ENCODE assay signal across 8 mouse cellular contexts in the genomic region with DNA sequence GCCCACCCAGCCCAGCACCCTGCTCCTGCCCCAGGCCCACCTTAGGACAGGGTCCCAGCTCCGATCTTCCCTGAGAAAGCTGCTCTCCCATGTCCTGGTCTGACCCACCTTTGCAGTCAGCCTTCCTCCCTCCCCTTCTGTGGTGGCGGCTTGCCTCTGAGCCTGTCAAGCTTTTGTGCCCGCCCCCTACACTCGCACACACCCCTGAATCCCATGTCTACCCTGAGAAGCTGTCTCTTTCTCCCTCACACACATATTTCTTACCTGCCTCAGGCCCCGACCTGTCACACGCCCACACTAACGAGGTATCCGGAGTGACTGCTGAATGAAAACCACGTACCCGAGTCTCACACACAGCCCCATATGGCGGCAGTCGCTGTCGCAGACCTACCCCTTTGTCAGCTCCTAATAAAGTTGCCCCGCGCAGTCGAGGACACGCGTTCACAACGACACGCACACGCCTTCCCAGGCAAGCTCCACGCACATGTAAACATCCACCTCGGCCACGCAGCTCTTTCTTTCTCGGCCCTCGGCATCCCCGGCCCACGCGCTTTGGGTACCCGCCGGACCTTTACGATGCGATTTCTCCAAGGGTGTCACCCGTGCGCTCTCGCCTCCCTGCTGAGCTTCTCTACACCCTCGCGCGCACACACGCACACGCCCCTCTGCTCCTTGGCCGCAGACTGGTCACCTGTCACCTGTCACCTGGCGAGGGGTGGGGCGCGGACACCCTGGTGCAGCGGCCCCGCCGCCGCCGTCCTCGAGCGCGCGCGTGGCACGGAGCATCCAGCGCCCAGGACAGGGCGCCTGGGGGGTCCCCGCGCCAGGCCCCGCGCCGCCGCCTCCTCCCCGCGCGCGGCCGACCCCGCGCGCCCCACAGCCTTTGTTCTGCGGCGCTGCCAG. TPM values are rescaled to one million over a fixed set of nuclear protein-coding genes. Genes with fewer than 3 reads are reported as not detected.
DNase-seq lines count a peak whose midpoint lies in the region; ATAC-seq and TF ChIP-seq lines count a peak whose summit lies in the region.

No protein-coding gene starts in this region.

- H3K27me3 ChIP-seq in heart, postnatal 0 days (ENCODE audit: control insufficient read depth, insufficient read depth, low read length) = peaks cover 20% of the 10 kb centered on the region
- H3K27me3 ChIP-seq in limb, embryonic 15.5 days = peaks cover 15% of the 10 kb centered on the region; the same call in 1 of the 2 replicates

- peak overlapping the region; percentile 98 for H3K4me2 ChIP-seq in heart, postnatal 0 days (ENCODE audit: low read depth, low read length)
- peak overlapping the region; percentile 98 for H3K4me2 ChIP-seq in limb, embryonic 15.5 days

- H3K4me1 ChIP-seq in heart, postnatal 0 days (ENCODE audit: control insufficient read depth, insufficient read depth) = peaks cover 5% of the 10 kb centered on the region
- peaks cover 27% of the 10 kb centered on the region for H3K4me1 ChIP-seq in limb, embryonic 15.5 days
- H3K4me1 ChIP-seq in olfactory bulb, adult 2 months (ENCODE audit: control insufficient read depth, insufficient read depth, low read length) = peaks cover 24% of the 10 kb centered on the region

- peak; percentile 26; the same call in 1 of the 2 replicates for ATAC-seq in cerebellum, adult (ENCODE audit: insufficient number of reproducible peaks, low FRiP score, low TSS enrichment)
- ATAC-seq in heart, postnatal 0 days (ENCODE audit: insufficient read depth, low read depth) = peak; percentile 48
- ATAC-seq in limb, embryonic 15.5 days (ENCODE audit: insufficient number of reproducible peaks, low FRiP score, low TSS enrichment, low read depth) = peak; percentile 62

- no peaks in the 10 kb centered on the region for H3K9me3 ChIP-seq in heart, postnatal 0 days (replicated peaks; ENCODE audit: control insufficient read depth, low read length)
- H3K9me3 ChIP-seq in limb, embryonic 15.5 days = no peaks in the 10 kb centered on the region

- H3K4me3 ChIP-seq in heart, postnatal 0 days (ENCODE audit: low read depth, low read length) = peak overlapping the region; percentile 73
- H3K4me3 ChIP-seq in limb, embryonic 15.5 days = peak overlapping the region; percentile 81
- peak overlapping the region; percentile 87 for H3K4me3 ChIP-seq in olfactory bulb, adult 2 months (ENCODE audit: insufficient read depth, low read depth, low read length)

- 4% methylated on average over 71 of the region's 74 CpGs for WGBS in heart, postnatal 0 days
- WGBS in limb, embryonic 15.5 days = 1% methylated on average over 49 of the region's 74 CpGs
- 5% methylated on average over 57 of the region's 74 CpGs for WGBS in olfactory bulb, adult 2 months

- 0 out of 2 replicates have a peak, but pooled peaks have one; percentile 5 for TF ChIP-seq POLR2A in olfactory bulb, adult 2 months (IDR thresholded peaks at IDR 0.05; ENCODE audit: insufficient read depth, low read depth, low read length)

- no peak for TF ChIP-seq CTCF in heart, postnatal 0 days (IDR thresholded peaks at IDR 0.05; ENCODE audit: low read depth)
- TF ChIP-seq CTCF in olfactory bulb, adult 2 months (IDR thresholded peaks at IDR 0.05; ENCODE audit: insufficient read depth, low read depth, low read length) = no peak

- TF ChIP-seq EP300 in heart, postnatal 0 days (IDR thresholded peaks at IDR 0.05; ENCODE audit: low read depth) = no peak

- H3K36me3 ChIP-seq in heart, postnatal 0 days (replicated peaks; ENCODE audit: control insufficient read depth, insufficient read depth, low read length) = no peaks in the 10 kb centered on the region
- no peaks in the 10 kb centered on the region for H3K36me3 ChIP-seq in limb, embryonic 15.5 days

- H3K27ac ChIP-seq in heart, postnatal 0 days (ENCODE audit: low read depth) = 0 out of 2 replicates have a peak overlapping the region, but pooled peaks have one; percentile 38
- no peak overlapping the region; the same call in 1 of the 2 replicates for H3K27ac ChIP-seq in limb, embryonic 15.5 days
- H3K27ac ChIP-seq in olfactory bulb, adult 2 months (ENCODE audit: insufficient read depth, low read depth, low read length) = peak overlapping the region; percentile 71

- no peak for DNase-seq in cerebellum, adult 8-10 months
- DNase-seq in right cerebral cortex, adult 18-20 months = peak; percentile 52
- DNase-seq in right cerebral cortex, postnatal 36 days (ENCODE audit: low spot score in 2 of 2) = no peak
- DNase-seq in heart, postnatal 0 days (ENCODE audit: low spot score) = peak; percentile 26
- DNase-seq in spleen, adult 12 weeks (ENCODE audit: low spot score) = no peak

- H3K9ac ChIP-seq in heart, postnatal 0 days (replicated peaks; ENCODE audit: low read depth, low read length) = peak overlapping the region; percentile 89
- H3K9ac ChIP-seq in limb, embryonic 15.5 days = peak overlapping the region; percentile 76

RNA-seq across cellular contexts. Expression of gene Podxl2, which starts 0.6 kb away (rescaled TPM):
- total RNA-seq in heart, postnatal 0 days (2014; rRNA removed; ENCODE audit: low replicate concordance) = 90.9 and 101 TPM in 2 replicates
- polyA plus RNA-seq in heart, postnatal 0 days (2015; fragmentation: Nextera tagmentation; extraction: Ambion mirVana) = 60.3 and 60.8 TPM in 2 replicates
- 85.6 and 88.3 TPM in 2 replicates for polyA plus RNA-seq in limb, embryonic 15.5 days (2015; fragmentation: Nextera tagmentation; extraction: Ambion mirVana)
- 321 TPM in 1 of 2 replicates, not detected in the other for polyA plus RNA-seq in olfactory bulb, adult 2 months (2012; ENCODE audit: insufficient read depth, insufficient read length, low replicate concordance, missing spikeins)

RNA-seq across cellular contexts. Expression of gene Mcm2, which starts 24.4 kb away (rescaled TPM):
- 38.8 and 49.9 TPM in 2 replicates for total RNA-seq in heart, postnatal 0 days (2014; rRNA removed; ENCODE audit: low replicate concordance)
- 25.2 and 25.6 TPM in 2 replicates for polyA plus RNA-seq in heart, postnatal 0 days (2015; fragmentation: Nextera tagmentation; extraction: Ambion mirVana)
- polyA plus RNA-seq in limb, embryonic 15.5 days (2015; fragmentation: Nextera tagmentation; extraction: Ambion mirVana) = 99.4 and 100 TPM in 2 replicates
- polyA plus RNA-seq in olfactory bulb, adult 2 months (2012; ENCODE audit: insufficient read depth, insufficient read length, low replicate concordance, missing spikeins) = not detected in 2 replicates

RNA-seq across cellular contexts. Expression of gene Tpra1, which starts 27.8 kb away (rescaled TPM):
- 45.9 and 131 TPM in 2 replicates for total RNA-seq in heart, postnatal 0 days (2014; rRNA removed; ENCODE audit: low replicate concordance)
- 39.1 and 46.9 TPM in 2 replicates for polyA plus RNA-seq in heart, postnatal 0 days (2015; fragmentation: Nextera tagmentation; extraction: Ambion mirVana)
- polyA plus RNA-seq in limb, embryonic 15.5 days (2015; fragmentation: Nextera tagmentation; extraction: Ambion mirVana) = 83.2 and 83.3 TPM in 2 replicates
- polyA plus RNA-seq in olfactory bulb, adult 2 months (2012; ENCODE audit: insufficient read depth, insufficient read length, low replicate concordance, missing spikeins) = not detected in 2 replicates

RNA-seq across cellular contexts. Expression of gene Abtb1, which starts 32.4 kb away (rescaled TPM):
- 63.9 and 88.0 TPM in 2 replicates for total RNA-seq in heart, postnatal 0 days (2014; rRNA removed; ENCODE audit: low replicate concordance)
- 29.1 and 36.6 TPM in 2 replicates for polyA plus RNA-seq in heart, postnatal 0 days (2015; fragmentation: Nextera tagmentation; extraction: Ambion mirVana)
- 29.9 and 33.3 TPM in 2 replicates for polyA plus RNA-seq in limb, embryonic 15.5 days (2015; fragmentation: Nextera tagmentation; extraction: Ambion mirVana)
- not detected in 2 replicates for polyA plus RNA-seq in olfactory bulb, adult 2 months (2012; ENCODE audit: insufficient read depth, insufficient read length, low replicate concordance, missing spikeins)

Comparison
In these comparisons a context has a peak if more than half of its experiments do, and no peak if none do; other contexts are left out.
1. DNase-seq: peak in right cerebral cortex, adult 18-20 months (single experiment) and heart, postnatal 0 days (single experiment); none in cerebellum, adult 8-10 months (single experiment), right cerebral cortex, postnatal 36 days (0 of 2) and spleen, adult 12 weeks (single experiment).
2. Peak in every context shown above with its lines, with median percentiles within 50 percentile points of each other: ATAC-seq and H3K4me3 ChIP-seq.